Mouse (Mus musculus): ENCODE data around the gene Raet1e. TPM values are rescaled to one million over a fixed set of nuclear protein-coding genes. Genes with fewer than 3 reads are reported as not detected.
"Not testable (repeated sequence)": the region's sequence is repeated elsewhere in the genome, so short reads cannot be mapped to it uniquely, and the experiment has no call there.

The Raet1e gene
- 6.8 and 7.2 TPM in 2 replicates for polyA plus RNA-seq (2015; fragmentation: Nextera tagmentation; extraction: Ambion mirVana)

GRCm38 (mm10) chr10:22158310-22158999, at the start of gene Raet1e, which contains the start of gene H60b:
Gene Raet1e (plus strand): TSS chr10:22158569.
Gene H60b (plus strand): TSS chr10:22158586.
- ATAC-seq (replicated peaks; ENCODE audit: low FRiP score, low read depth) (peak; percentile 84), DNase-seq (ENCODE audit: low spot score) (peak; percentile 70)
- H3K27me3 ChIP-seq (ENCODE audit: insufficient read depth, low read length), result peaks cover 29% of the 10 kb centered on the region
- peak within 1 kb of the TSS; percentile 60 for H3K4me2 ChIP-seq (ENCODE audit: low read length)
- not testable (repeated sequence) for H3K9me3 ChIP-seq (replicated peaks; ENCODE audit: low read length); H3K9ac ChIP-seq (ENCODE audit: low read depth, low read length); H3K4me1 ChIP-seq (replicated peaks; ENCODE audit: insufficient read depth, low read length); H3K27ac ChIP-seq; H3K36me3 ChIP-seq (ENCODE audit: insufficient read depth, low read length)
- TF ChIP-seq CTCF (IDR thresholded peaks at IDR 0.05; ENCODE audit: low read depth), result peak; percentile 41; the same call in 1 of the 2 replicates
- peak within 1 kb of the TSS; percentile 35 for H3K4me3 ChIP-seq (replicated peaks; ENCODE audit: low read depth, low read length)
- WGBS, result 1% methylated on average over 48 of the region's 48 CpGs

GRCm38 (mm10) chr10:22140665-22141280, 17.6 kb upstream of the Raet1e start:
- WGBS, result 0% methylated on average over 19 of the region's 19 CpGs
- Histone ChIP-seq H3K36me3 (ENCODE audit: insufficient read depth, low read length) (no peaks in the 10 kb centered on the region), H3K27ac (no peak overlapping the region), H3K4me2 (ENCODE audit: low read length) (peak overlapping the region; percentile 66), H3K4me1 (replicated peaks; ENCODE audit: insufficient read depth, low read length) (no peaks in the 10 kb centered on the region), H3K9me3 (replicated peaks; ENCODE audit: low read length) (no peaks in the 10 kb centered on the region), H3K9ac (ENCODE audit: low read depth, low read length) (peak overlapping the region; percentile 36; the same call in 1 of the 2 replicates), H3K27me3 (ENCODE audit: insufficient read depth, low read length) (no peaks in the 10 kb centered on the region), H3K4me3 (replicated peaks; ENCODE audit: low read depth, low read length) (peak overlapping the region; percentile 34)
- peak; percentile 90 for DNase-seq (ENCODE audit: low spot score)
- ATAC-seq (replicated peaks; ENCODE audit: low FRiP score, low read depth), result peak; percentile 27; the same call in 1 of the 2 replicates
- peak; percentile 82 for TF ChIP-seq CTCF (IDR thresholded peaks at IDR 0.05; ENCODE audit: low read depth)

- not testable (repeated sequence) for H3K27ac ChIP-seq; ATAC-seq (replicated peaks; ENCODE audit: low FRiP score, low read depth); H3K9ac ChIP-seq (ENCODE audit: low read depth, low read length); H3K4me1 ChIP-seq (replicated peaks; ENCODE audit: insufficient read depth, low read length); H3K9me3 ChIP-seq (replicated peaks; ENCODE audit: low read length); H3K4me2 ChIP-seq (ENCODE audit: low read length); H3K4me3 ChIP-seq (replicated peaks; ENCODE audit: low read depth, low read length); H3K36me3 ChIP-seq (ENCODE audit: insufficient read depth, low read length); H3K27me3 ChIP-seq (ENCODE audit: insufficient read depth, low read length)
- 85% methylated on average over 1 of the region's 1 CpGs for WGBS
- DNase-seq (ENCODE audit: low spot score), result peak; percentile 76
These were observed 16.2 kb upstream of the Raet1e start for GRCm38 (mm10) chr10:22142194-22142593.

GRCm38 (mm10) chr10:22142926-22143325, 15.4 kb upstream of the Raet1e start:
- Histone ChIP-seq H3K4me3 (replicated peaks; ENCODE audit: low read depth, low read length) (no peak overlapping the region), H3K4me2 (ENCODE audit: low read length) (no peak overlapping the region), H3K27ac (no peak overlapping the region), H3K9me3 (replicated peaks; ENCODE audit: low read length) (no peaks in the 10 kb centered on the region), H3K36me3 (ENCODE audit: insufficient read depth, low read length) (no peaks in the 10 kb centered on the region), H3K4me1 (replicated peaks; ENCODE audit: insufficient read depth, low read length) (no peaks in the 10 kb centered on the region), H3K27me3 (ENCODE audit: insufficient read depth, low read length) (no peaks in the 10 kb centered on the region), H3K9ac (ENCODE audit: low read depth, low read length) (no peak overlapping the region)
- ATAC-seq (replicated peaks; ENCODE audit: low FRiP score, low read depth), result no peak
- DNase-seq (ENCODE audit: low spot score), result no peak
- WGBS, result 79% methylated on average over 5 of the region's 5 CpGs
- TF ChIP-seq CTCF (IDR thresholded peaks at IDR 0.05; ENCODE audit: low read depth), result no peak

GRCm38 (mm10) chr10:22148441-22149072, 9.8 kb upstream of the Raet1e start:
- peak; percentile 80 for DNase-seq (ENCODE audit: low spot score)
- Histone ChIP-seq H3K4me2 (ENCODE audit: low read length) (peak overlapping the region; percentile 97), H3K36me3 (ENCODE audit: insufficient read depth, low read length) (no peaks in the 10 kb centered on the region), H3K9me3 (replicated peaks; ENCODE audit: low read length) (no peaks in the 10 kb centered on the region), H3K27me3 (ENCODE audit: insufficient read depth, low read length) (peaks cover 7% of the 10 kb centered on the region), H3K4me1 (replicated peaks; ENCODE audit: insufficient read depth, low read length) (peaks cover 6% of the 10 kb centered on the region; the same call in 1 of the 2 replicates), H3K9ac (ENCODE audit: low read depth, low read length) (peak overlapping the region; percentile 79), H3K27ac (peak overlapping the region; percentile 47; the same call in 1 of the 2 replicates), H3K4me3 (replicated peaks; ENCODE audit: low read depth, low read length) (peak overlapping the region; percentile 78)
- 0% methylated on average over 44 of the region's 50 CpGs for WGBS
- TF ChIP-seq CTCF (IDR thresholded peaks at IDR 0.05; ENCODE audit: low read depth), result peak; percentile 69
- peak; percentile 92 for ATAC-seq (replicated peaks; ENCODE audit: low FRiP score, low read depth)

GRCm38 (mm10) chr10:22149073-22149690, 9.2 kb upstream of the Raet1e start, which contains the start of gene E030030I06Rik:
Gene E030030I06Rik (minus strand): TSS chr10:22149270.
- Histone ChIP-seq H3K4me3 (replicated peaks; ENCODE audit: low read depth, low read length) (peak within 1 kb of the TSS; percentile 78), H3K36me3 (ENCODE audit: insufficient read depth, low read length) (no peaks in the 10 kb centered on the region)
- DNase-seq (ENCODE audit: low spot score), result peak; percentile 18

More at GRCm38 (mm10) chr10:22149073-22149690, 9.2 kb upstream of the Raet1e start, which contains the start of gene E030030I06Rik:
- under 1% methylated on average over 37 of the region's 37 CpGs for WGBS
- peak; percentile 26; the same call in 1 of the 2 replicates for ATAC-seq (replicated peaks; ENCODE audit: low FRiP score, low read depth)
- Histone ChIP-seq H3K4me2 (ENCODE audit: low read length) (peak within 1 kb of the TSS; percentile 97), H3K9ac (ENCODE audit: low read depth, low read length) (peak within 1 kb of the TSS; percentile 79), H3K27ac (peak within 1 kb of the TSS; percentile 47; the same call in 1 of the 2 replicates), H3K4me1 (replicated peaks; ENCODE audit: insufficient read depth, low read length) (peaks cover 6% of the 10 kb centered on the region; the same call in 1 of the 2 replicates), H3K27me3 (ENCODE audit: insufficient read depth, low read length) (peaks cover 7% of the 10 kb centered on the region), H3K9me3 (replicated peaks; ENCODE audit: low read length) (no peaks in the 10 kb centered on the region)
- no peak for TF ChIP-seq CTCF (IDR thresholded peaks at IDR 0.05; ENCODE audit: low read depth)
